Mouse (Mus musculus) B cell, adult 2 months (primary cell): ENCODE data around the gene Lrrc74a.
A peak's percentile ranks its signal among the peaks of the same experiment; 100 is the strongest.

Source experiments
- DNase-seq, 2 experiments: peaks; one replicate each; pipeline ENCODE4 v3.0.0; 2022

The Lrrc74a gene

DNA sequence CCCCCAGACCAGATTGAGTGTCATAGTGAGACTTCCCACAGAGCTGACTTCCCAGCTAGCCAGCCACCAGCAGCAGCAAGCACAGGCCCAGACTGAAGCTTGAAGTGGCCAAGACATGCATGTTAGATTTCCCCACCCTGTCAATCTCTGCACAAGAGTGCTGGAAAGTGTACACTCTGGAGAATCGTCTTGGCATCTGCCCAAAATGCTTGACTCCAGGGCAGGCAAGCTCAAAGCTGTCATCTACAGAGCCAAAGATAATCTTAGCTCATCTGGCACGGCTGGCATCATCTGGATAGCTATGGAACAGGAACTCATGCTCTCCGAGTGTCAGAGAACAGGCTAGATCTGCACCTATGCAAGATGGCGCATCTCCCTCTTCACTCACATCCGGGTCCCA, 12.7 kb upstream of the Lrrc74a start:
- no peak for DNase-seq

DNA sequence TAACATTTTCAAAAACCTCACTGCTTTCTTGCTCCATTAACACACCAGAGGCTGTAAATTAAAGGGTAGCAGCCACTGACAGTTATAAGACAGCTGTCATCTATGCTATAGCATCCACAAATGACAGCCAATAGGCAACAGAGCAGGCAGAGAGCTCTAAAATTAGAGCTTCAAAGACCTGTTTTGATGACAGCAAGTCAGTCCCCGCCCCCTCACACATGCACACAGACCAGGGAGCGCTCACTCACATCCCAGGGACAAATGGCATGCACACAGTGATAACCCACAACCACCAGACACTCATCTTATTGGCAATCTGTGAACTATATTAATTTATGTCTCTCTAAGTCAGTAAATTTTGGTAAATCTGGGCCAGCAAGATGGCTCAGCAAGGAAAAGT, 9.9 kb upstream of the Lrrc74a start:
- DNase-seq = no peak

DNA sequence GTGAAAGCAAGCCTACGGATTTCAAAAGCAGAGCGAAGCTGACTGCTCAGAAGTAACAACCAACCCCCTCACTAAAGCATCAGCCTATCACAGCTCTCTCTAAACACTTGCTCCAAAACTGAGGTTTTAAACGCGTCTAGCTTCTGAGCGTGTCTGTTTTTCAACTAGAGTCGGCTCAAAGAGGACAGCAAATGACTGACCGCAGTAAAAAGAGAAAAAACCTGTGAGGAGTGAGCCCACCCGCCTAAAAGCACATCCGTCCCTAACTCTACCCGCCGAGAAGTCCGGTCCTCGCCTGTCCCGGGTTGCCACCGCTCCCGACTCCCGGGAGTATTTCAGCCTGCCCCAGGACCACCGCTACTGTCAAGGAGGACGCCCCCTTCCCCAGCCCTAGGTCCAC, 8.5 kb upstream of the Lrrc74a start:
- DNase-seq = no peak

DNA sequence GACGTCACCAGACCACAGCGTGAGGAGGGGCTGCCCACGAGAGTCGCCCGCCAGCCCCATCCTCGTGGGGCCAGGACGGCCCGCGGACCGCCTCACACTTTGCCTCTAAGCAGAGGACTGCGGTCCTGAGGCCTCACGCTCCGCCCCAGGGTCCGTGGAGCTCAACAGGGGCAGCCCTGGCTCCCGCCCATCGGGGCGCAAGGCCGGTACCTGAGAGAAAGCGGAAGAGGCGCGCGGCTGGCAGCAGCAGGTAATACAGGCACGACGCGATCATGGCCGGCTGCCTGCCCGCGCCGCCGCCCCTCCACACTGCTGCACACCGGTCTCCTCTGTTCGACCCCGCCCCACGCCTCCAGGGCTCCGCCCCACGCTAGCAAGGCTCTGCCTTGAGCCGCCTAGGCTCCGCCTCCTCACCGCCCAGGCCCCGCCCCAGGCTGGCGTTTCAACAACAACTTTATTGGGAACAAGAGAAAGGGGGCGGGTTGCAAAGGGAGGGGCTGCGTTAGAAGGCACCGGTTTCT, 8.0 kb upstream of the Lrrc74a start, which contains the start of gene Angel1:
Gene Angel1 (minus strand): TSS at position 341 of the 521 bp plus-strand sequence.
- peak; percentile 100 for DNase-seq

DNA sequence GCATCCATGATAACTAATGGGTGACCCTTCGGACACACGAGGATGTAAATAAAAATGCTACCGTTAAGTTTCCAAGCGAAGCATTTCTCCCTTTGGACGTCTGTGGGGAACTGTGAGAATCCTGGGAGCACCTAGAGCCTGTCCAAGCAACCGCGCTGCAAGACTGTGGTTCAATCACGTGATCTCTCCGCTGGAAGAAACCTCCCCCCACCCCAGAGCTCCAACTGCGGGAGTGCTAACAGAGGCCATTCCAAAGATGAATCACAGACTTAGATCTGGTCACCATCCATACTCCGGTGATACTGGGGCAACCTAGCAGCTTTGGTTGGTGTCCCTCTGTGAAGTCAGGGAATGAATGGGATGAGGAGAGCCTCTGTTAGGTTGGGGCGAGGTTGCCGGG, 26.9 kb downstream of the Lrrc74a start:
- no peak for DNase-seq

DNA sequence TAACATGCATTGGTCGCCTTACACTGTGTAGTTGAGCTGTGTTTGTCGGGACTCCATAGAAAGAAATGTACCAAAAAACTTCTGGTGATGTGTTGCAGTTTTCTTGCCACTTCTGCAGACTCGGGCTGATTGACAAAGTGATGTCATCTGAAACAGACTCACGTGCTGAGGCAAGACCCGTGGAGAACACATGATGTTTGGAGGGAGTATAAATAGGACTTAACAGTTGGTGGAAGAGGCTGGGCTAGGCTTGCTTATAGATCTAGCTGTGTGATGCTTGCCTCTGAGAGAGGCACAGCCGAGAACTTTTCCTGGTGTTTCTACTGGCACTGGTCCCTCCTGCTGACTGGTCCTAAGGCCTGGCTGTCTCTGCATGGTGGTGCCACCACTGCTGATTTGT, 29.9 kb downstream of the Lrrc74a start:
- DNase-seq = no peak

DNA sequence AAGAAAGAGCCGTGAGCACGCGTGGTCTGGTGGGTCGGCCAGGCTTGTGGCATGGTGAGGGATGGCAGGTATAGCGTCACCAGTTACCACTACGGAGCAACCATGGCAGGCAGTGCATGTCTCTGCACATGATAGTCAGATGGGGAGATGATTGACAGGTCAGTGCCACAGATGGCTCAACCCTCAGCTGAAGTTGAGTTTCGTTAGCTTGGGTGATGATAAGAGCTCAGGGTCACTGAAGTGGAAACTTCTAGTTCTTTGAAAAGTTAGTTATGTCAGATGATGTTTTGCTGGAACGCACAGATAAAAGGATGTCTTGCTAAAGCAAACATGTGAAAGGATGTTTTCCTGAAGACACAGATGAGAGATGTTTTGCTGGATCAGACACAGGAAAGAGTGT, 32.3 kb downstream of the Lrrc74a start:
- no peak for DNase-seq

DNA sequence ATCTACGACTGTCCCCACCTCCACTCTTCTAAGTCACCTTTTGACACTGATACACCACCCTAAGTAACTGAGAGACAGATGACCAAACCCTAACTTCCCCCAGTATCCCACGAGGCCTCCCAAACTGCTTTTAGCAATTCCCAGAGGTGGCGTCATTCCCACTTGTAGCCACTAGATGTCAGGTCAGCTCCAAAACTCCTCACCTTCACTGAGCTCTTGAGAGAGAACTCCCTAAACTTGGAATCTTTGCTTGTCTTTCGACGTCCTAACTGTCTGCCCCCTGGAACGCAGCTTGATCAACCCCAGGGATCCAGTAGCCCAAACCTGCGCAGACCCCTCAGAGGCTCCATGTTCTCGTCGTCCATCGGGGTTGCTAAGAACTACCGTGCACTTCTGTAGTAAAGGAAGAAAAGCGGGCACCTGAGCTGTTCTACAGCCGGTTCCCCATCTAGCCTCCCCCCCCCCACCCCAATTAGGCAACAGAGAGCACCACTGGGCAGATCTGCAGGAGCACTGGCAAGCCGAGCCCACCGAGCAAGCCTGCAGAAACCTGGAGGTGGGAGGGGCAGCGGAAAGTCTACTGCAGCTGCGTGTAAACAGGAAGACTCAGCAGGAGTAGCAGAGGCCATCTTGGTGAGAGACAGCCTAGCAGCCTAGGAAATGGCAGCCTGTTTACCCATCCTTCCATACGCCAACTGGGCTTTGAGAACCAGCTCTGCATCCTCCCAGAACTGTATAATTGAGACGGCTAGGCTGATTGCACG, 33.9 kb downstream of the Lrrc74a start:
- peak; percentile 40 to 50 for DNase-seq

DNA sequence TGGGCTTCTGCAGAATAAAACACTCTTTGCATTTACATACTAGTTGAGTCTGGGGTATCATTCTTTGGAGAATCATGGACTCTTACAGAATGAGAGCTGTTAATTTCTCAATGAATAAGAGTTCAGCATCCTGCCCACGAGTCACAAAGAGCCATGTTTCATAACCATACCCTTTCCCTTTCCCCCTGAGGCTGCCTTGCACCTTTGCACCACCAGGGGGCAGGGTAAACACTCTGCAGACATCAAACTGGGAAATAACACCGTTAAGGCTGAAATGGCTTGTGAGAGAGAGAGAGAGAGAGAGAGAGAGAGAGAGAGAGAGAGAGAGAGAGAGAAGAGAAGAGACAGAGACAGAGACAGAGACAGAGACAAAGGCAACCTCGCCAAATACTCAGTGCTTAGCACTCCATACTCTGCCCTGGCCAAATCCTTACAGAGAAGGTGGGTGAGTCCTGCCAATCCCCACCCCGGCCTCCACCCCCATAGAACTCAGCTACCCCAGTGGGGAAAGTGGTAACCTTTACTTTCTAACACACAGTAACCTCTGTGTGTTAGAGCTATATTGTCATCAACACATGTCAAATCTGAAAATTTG, 34.9 kb downstream of the Lrrc74a start:
- peak; percentile 89 to 91 for DNase-seq

DNA sequence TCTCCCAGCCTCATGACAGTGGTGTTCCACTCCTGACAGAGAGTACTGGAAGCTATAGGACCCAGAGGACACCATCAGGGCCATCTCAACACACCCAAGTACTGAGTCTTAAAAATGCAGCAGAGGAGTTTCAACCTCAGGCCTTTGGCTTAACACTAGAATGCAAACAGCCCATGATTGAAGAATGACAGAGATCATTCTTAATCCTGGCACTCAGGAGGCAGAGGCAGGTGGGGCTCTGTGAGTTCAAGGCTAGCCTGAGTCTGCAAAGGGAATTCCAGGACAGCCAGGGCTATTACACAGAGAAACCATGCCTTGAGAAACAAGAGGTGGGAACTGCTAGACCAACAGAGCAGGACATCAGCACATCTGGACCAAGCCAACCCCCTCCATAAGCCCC, 35.6 kb downstream of the Lrrc74a start:
- no peak for DNase-seq

DNA sequence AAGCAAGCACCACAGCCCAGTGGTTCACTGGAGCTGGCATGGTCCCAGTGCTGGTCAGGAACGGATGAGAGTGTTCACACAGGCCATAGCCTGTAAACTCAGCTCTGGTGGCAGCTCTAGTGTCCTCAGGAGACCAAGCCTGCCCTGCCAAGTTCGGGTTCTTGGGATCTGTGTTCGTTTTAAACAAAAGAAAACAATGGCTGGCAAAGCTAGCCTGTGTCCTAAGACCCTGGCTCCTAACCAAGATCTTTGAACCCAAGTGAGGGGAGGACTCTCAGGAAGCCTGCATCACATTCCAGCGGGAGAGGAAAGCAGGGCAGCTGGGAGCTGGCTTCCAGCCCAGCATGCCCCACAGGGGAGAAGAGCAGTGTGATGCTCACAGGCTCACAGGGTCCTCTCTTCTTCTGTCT, 36.1 kb downstream of the Lrrc74a start:
- no peak for DNase-seq

DNA sequence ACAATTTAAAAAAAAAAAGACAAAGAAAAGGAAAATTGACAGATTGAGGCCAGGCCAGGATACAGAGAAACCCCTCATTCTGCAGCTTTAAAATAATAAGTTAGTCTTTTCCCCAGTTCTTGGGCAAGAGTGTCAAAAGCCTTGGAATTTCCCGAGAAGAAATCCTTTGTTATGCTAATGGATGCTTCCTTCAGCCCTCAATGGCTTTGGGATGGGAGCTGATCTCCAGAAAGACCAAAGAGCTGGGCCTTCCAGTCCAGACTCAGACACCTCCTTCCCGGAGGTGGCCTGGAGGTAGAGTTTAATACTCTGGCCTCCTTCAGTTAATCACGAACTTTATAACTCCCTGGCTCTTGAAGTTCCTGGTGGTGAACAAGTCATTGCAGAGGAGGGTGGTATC, 36.8 kb downstream of the Lrrc74a start:
- DNase-seq = no peak

DNA sequence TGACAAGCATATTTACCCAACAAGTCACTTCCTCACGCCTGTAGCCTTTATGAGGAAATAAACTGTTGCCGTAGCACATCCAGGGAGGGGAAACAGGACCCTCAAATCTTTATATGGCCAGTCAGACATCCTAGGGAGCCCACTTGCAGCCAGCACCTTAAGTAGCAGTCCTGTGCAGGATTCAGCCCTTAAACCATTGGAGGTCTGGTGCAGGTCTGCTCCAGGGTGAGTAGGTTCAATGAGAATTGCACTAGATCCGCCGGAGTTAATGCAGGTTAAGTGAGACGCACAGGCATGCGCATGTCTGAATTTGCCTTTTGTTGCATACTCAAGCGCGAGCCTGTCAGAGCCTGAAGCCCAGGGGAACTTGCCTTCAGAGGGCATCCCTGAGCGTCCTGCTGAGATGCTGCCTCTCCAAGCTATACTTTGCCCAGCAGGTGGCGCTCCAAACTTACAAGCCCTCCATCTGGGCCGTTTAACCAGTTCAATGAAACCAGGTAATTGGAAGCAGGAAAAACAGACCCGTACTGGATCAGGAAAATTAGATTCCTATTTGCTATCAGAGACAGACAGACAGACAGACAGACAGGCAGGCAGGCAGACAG, 37.8 kb downstream of the Lrrc74a start:
- peak; percentile 89 for DNase-seq

DNA sequence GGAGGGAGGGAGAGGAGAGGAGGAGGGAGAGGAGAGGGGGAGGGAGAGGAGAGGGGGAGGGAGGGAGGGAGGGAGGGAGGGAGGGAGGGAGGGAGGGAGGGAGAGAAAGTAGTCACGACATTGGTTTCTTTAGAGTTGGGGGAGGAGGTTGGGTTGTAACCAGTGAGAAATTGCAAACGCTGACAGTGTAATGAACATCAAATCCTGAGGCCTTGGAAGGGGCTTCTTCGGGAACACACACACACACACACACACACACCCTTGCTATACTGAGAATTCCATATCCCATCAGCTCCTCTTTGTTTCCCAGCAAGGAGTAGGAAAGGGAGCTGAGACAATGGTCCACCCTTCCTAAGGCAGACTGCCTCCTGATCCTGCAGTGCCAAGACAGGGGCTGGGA, 38.4 kb downstream of the Lrrc74a start:
- DNase-seq = no peak

DNA sequence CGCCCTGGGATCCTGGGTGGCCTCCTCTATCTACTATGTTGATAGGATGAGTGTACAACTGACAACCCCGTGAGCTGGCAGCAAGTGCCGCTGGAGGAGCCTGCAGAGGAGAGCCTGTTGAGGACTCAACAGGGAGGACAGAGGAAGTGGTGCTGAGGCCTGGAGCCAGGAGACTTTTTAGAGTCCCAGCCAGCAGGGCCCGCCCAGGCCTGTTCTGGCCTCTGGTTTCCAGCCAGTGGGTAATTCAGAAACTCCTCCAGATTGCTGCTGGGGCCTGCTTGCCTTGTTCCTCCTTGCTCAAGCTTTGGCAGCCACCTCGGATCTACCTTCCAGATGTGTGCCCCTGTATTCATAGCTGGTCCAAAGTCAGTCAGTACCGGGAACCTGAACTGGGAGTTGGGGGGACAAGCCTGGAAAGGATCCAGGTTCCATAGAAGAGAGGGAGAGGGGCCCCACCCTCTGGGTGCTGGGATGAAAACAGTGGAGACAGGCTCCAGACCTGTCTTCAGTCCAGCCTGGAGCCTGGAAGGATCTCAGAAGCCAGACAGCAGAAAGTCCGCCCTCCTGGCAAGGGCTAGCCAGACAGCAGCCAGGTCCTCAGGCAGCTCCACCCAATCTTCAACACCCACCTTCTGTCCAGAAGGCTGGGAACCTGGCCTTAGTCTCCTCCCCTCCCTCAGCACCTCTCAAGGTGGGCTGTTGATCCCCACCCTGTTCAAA, 41.6 kb downstream of the Lrrc74a start:
- DNase-seq = no peak

DNA sequence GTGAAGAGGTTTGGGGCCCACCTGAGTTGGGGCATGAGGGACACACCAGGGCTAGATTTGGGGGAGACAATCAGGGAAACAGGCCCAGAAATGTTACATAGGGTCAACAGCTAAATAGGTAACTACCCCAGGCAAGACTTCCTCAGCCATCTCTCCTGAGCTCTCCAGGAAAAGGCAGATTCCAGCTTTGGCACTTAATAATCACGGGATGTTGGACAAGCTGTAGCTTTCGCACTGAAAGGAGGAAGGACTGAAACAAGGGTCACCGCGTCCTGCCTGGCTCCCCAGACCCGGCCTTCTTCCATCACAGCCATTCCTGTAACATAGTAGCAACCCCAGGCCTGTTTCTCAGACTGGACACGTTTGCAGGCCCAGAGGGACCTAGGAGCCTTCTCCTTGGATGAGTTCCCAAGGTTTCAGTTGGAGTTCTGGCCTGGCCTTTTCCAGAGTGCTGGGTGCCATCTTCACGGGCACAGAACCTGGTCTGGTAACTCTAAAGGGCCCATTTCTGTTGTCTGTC, 42.2 kb downstream of the Lrrc74a start:
- DNase-seq = no peak

DNA sequence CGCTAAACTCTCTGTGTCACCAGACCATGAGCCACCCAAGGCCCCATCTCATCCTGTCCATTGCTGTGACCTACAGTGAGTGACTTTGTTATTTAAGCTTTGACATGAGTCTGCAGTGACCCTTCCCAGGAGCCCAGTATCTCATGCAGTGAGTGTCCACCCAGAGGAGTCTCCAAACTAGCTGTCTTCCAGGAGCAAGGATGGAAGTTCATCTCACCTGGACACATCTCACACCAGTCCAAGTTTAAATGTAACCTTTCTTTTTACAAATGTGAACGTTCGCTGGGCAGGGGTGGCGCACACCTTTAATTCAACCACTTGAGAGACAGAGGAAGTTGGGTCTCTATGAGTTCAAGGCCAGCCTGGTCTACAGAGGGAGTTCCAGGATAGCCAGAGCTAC, 44.4 kb downstream of the Lrrc74a start:
- DNase-seq = no peak

DNA sequence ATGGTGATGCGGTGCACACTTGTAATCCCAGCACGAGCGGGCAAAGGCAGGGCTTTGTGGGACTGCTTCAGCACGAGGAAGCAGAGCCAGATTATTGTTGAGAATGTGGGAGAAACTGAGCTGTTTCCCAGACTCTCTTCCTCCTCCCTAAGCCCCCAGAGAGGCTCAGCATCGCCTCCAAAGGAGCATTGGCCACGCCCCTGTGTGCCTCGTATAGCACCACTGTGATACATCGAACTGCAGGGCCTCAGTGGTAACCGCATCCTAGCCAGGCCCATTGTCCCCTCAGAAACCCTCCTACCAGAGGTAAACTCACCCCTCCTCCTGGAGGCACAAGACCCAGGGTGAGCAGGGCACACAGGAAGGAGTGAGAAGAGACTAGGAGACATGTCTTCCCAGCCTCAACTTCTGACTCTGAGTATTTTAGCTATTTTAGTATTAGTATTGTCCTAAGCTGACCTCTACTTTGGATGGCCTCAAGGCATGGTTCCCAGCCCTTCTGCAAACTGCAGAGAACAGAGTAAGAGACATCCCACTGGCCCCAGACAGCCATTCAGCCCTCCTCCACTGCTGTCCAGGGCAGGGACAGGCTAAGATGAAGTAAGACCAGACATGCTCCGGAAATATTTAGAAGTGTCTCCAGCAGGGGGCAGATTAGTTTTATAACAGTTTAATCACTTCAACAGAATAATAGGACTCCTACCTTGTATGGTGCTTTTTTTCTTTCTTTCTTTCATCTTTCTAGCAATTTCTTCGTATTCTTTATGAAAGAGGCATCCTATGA, 45.2 kb downstream of the Lrrc74a start:
- DNase-seq = peak; percentile 39 to 61

DNA sequence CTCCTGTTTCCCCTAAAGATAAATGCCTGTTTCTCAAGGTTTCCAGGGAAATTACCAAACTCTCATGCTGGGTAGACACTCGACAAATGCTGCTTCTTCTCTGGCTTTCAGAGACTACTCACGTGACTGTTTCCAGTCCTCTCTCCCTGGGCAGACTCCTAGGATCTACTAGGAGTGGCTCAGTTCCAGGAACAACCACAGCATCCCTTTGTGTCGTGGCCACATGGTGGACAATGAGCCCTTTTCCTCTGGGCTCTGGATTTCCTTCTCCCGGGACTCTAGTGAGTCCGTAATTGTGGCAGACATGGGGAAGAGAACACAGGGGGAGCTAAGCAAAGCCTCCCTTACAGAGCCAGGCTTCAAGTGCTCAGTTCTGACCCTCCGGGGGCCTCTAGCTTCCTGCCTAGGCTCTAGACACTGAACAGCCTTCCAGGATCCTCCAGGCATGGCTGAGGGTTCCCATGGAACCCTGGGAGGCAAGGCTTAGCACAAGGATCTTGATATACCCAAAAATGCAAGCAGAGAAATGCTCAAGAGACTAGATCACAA, 47.6 kb downstream of the Lrrc74a start:
- DNase-seq = no peak

DNA sequence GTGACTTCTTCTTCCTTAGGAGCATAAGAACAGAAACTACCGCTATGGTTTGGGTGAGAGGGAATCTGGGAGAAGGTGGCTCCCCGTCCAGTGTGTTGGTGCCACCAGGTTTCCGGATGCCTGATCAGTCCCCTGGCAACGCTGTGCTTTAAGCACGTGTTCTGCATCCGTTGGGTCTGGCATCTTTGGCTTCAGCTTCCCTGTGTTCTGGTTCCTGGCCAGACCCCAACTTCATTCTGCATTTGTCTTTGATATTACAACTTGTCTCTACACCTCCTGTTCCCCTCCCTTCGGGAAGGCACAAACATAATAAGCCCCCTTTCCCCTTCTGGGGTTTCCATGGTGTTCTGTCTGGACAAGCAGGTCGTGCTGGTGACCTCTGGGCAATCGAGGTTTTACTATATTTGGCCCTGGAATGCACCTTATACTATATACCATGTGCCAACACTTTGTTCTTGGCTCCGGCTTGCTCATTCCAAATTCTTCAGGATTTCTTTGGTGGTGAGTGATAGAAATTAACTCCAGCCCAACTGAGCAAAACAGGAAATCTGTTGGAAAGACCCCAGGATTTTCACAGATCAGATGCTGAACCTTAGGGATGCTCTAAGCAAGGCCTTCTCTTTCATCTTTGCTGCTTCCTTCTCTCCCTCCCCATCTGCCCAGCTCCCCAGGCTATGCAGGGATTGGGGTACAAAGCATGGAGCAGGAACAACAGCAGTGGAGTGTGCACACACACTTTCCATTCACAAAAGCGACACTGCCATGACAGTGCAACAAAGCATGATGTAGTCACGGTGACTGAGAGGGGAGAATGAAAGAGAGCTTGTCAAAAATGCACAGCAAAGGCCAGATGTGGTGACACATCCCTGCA, 52.2 kb downstream of the Lrrc74a start:
- no peak for DNase-seq

DNA sequence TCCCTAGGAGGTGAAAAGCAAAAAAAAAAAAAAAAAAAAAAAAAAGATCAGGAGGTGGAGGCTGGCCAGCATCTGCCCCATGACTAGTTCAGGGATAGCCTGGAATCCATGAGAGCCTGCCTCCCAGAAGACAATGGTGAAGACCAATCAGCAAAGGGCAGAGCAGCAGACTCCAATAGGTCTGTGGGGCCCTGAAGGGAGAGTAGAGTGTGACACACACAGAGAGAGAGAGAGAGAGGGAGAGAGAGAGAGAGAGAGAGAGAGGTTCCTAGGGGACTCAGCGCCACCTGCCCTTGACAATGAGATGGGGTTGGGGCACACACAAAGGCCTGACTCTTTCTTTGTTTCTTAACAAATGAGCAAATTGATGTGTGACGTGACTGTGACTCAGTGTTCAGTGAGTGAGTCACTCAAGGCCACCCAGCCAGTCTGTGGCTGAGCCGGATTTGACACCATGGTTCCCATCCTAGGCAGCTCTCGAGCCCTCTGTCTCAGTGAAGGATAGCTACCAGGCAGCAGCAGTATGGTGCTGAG, 52.9 kb downstream of the Lrrc74a start:
- DNase-seq = no peak
